Mouse (Mus musculus) hindbrain, postnatal 0 days (tissue): ENCODE measurements around the gene Ctu2. TPM values are rescaled to one million over a fixed set of nuclear protein-coding genes. Genes with fewer than 3 reads are reported as not detected.

Source experiments
- ATAC-seq: fragments of 200-750 bp; cut with Nextera tagmentation; 2 replicates; pipeline ENCODE4 v1.8.0; 2017; ENCODE audit warnings: mild to moderate bottlenecking, moderate TSS enrichment, moderate library complexity
- DNase-seq: peaks from one replicate; pipeline ENCODE4 v3.0.0-alpha.2; 2015; ENCODE audit warnings: low spot score
- H3K27ac ChIP-seq: fragments of 300-500 bp; sonication (generic); 2 replicates; pipeline ENCODE4 v1.5.1; 2014; ENCODE audit warnings: mild to moderate bottlenecking
- H3K27me3 ChIP-seq: fragments of 300-500 bp; sonication (generic); 2 replicates; pipeline ENCODE4 v1.6.1; 2014; ENCODE audit warnings: low read length, mixed read lengths; ENCODE audit not compliant: insufficient read depth
- H3K36me3 ChIP-seq: fragments of 300-500 bp; sonication (generic); 2 replicates; pipeline ENCODE4 v1.6.1; 2014; ENCODE audit warnings: low read length, mixed read lengths; ENCODE audit not compliant: insufficient read depth
- H3K4me1 ChIP-seq: fragments of 300-500 bp; sonication (generic); 2 replicates; pipeline ENCODE4 v1.6.1; 2014; ENCODE audit warnings: antibody characterized with exemption, low read length, mixed read lengths; ENCODE audit not compliant: insufficient read depth
- H3K4me2 ChIP-seq: fragments of 300-500 bp; sonication (generic); 2 replicates; pipeline ENCODE4 v1.6.1; 2014; ENCODE audit warnings: low read depth, mild to moderate bottlenecking, low read length, moderate library complexity, mixed read lengths
- H3K4me3 ChIP-seq: fragments of 300-500 bp; sonication (generic); 2 replicates; pipeline ENCODE4 v1.5.1; 2014; ENCODE audit warnings: low read length
- H3K9ac ChIP-seq: fragments of 300-500 bp; sonication (generic); replicated peaks from 2 replicates; pipeline ENCODE4 v1.6.1; 2014; ENCODE audit warnings: mild to moderate bottlenecking, low read length, moderate library complexity, mixed read lengths
- H3K9me3 ChIP-seq: fragments of 300-500 bp; sonication (generic); 2 replicates; pipeline ENCODE4 v1.6.1; 2016; ENCODE audit warnings: low read length, mixed read lengths
- CTCF ChIP-seq: IDR thresholded peaks from 2 replicates; pipeline ENCODE4 v1.5.1; 2016; ENCODE audit warnings: antibody characterized with exemption, control low read depth, low read depth
- WGBS: fragments of 180-500 bp; shearing (Covaris S2); extraction: QIAGEN DNeasy Blood & Tissue Kit; methylation state at CpG from one replicate; pipeline ENCODE4 v1.1.7; 2014; 5-methylcytosine and 5-hydroxymethylcytosine counted together
- polyA plus RNA-seq: library from polyadenylated mRNA; unstranded; fragments of >200 nt; fragmentation: Nextera tagmentation; extraction: Ambion mirVana; gene quantifications from 2 replicates; pipeline ENCODE4 v1.2.1, GENCODE M21; 2015
- total RNA-seq: library from RNA; depleted of rRNA; stranded (reverse); fragments of >200 nt; gene quantifications from 2 replicates; pipeline ENCODE4 v1.2.3, GENCODE M21; 2014

Gene Ctu2
- total and polyA plus RNA-seq, 2 experiments from 2014 or later: 49.8 to 85.4 TPM

GRCm38 (mm10) chr8:122444058-122444748 lies 31.7 kb upstream of the Ctu2 start:
- Histone ChIP-seq H3K4me3 (peak overlapping the region; percentile 64), H3K9me3 (no peaks in the 10 kb centered on the region), H3K27me3 (no peaks in the 10 kb centered on the region), H3K36me3 (peaks cover 4% of the 10 kb centered on the region; the same call in 1 of the 2 replicates), H3K4me2 (peak overlapping the region; percentile 74), H3K4me1 (peaks cover 16% of the 10 kb centered on the region; the same call in 1 of the 2 replicates), H3K27ac (peak overlapping the region; percentile 94), H3K9ac (peak overlapping the region; percentile 67)
- DNase-seq (peak; percentile 93), ATAC-seq (peak; percentile 50)
- TF ChIP-seq CTCF: no peak
- WGBS: 3% methylated on average over 19 of the region's 19 CpGs

GRCm38 (mm10) chr8:122445203-122445602 lies 30.7 kb upstream of the Ctu2 start:
- DNase-seq: no peak
- Histone ChIP-seq H3K4me2 (peak overlapping the region; percentile 74), H3K27me3 (no peaks in the 10 kb centered on the region), H3K36me3 (no peaks in the 10 kb centered on the region), H3K27ac (peak overlapping the region; percentile 45; the same call in 1 of the 2 replicates), H3K9me3 (no peaks in the 10 kb centered on the region), H3K4me1 (peaks cover 16% of the 10 kb centered on the region; the same call in 1 of the 2 replicates), H3K9ac (no peak overlapping the region; the same call in 1 of the 2 replicates), H3K4me3 (no peak overlapping the region)
- no peak for ATAC-seq
- WGBS: 59% methylated on average over 3 of the region's 3 CpGs
- TF ChIP-seq CTCF: peak; percentile 42

GRCm38 (mm10) chr8:122451161-122451703 lies 24.7 kb upstream of the Ctu2 start:
- no peak overlapping the region for H3K4me3 ChIP-seq
- TF ChIP-seq CTCF: no peak
- H3K4me1 ChIP-seq: no peaks in the 10 kb centered on the region
- no peak overlapping the region for H3K4me2 ChIP-seq
- no peak overlapping the region for H3K27ac ChIP-seq
- no peaks in the 10 kb centered on the region for H3K36me3 ChIP-seq
- no peak for DNase-seq
- 79% methylated on average over 7 of the region's 7 CpGs for WGBS
- no peak for ATAC-seq
- H3K27me3 ChIP-seq: no peaks in the 10 kb centered on the region
- H3K9ac ChIP-seq: no peak overlapping the region
- no peaks in the 10 kb centered on the region for H3K9me3 ChIP-seq

GRCm38 (mm10) chr8:122452154-122452553 lies 23.8 kb upstream of the Ctu2 start:
- 90% methylated on average over 9 of the region's 10 CpGs for WGBS
- no peak for TF ChIP-seq CTCF
- Histone ChIP-seq H3K4me3 (no peak overlapping the region), H3K4me2 (no peak overlapping the region), H3K36me3 (no peaks in the 10 kb centered on the region), H3K27me3 (no peaks in the 10 kb centered on the region), H3K27ac (no peak overlapping the region), H3K9ac (no peak overlapping the region), H3K9me3 (no peaks in the 10 kb centered on the region), H3K4me1 (no peaks in the 10 kb centered on the region)
- no peak for DNase-seq
- no peak for ATAC-seq

GRCm38 (mm10) chr8:122454409-122454808 lies 21.5 kb upstream of the Ctu2 start:
- Histone ChIP-seq H3K4me2 (no peak overlapping the region), H3K9ac (no peak overlapping the region), H3K4me1 (no peaks in the 10 kb centered on the region), H3K36me3 (no peaks in the 10 kb centered on the region), H3K27ac (no peak overlapping the region), H3K27me3 (peaks cover 2% of the 10 kb centered on the region; the same call in 1 of the 2 replicates), H3K9me3 (no peaks in the 10 kb centered on the region), H3K4me3 (no peak overlapping the region)
- no peak for TF ChIP-seq CTCF
- DNase-seq: no peak
- no peak for ATAC-seq
- 87% methylated on average over 6 of the region's 6 CpGs for WGBS

- no peak overlapping the region for H3K9ac ChIP-seq
- H3K4me1 ChIP-seq: no peaks in the 10 kb centered on the region
- H3K36me3 ChIP-seq: no peaks in the 10 kb centered on the region
- H3K4me3 ChIP-seq: no peak overlapping the region
- no peak overlapping the region for H3K27ac ChIP-seq
- H3K4me2 ChIP-seq: no peak overlapping the region
- DNase-seq (no peak), ATAC-seq (no peak)
- no peaks in the 10 kb centered on the region for H3K9me3 ChIP-seq
- WGBS: 80% methylated on average over 11 of the region's 11 CpGs
- TF ChIP-seq CTCF: no peak
- H3K27me3 ChIP-seq: peaks cover 7% of the 10 kb centered on the region
Measured at GRCm38 (mm10) chr8:122457171-122457570, 18.8 kb upstream of the Ctu2 start.
